Mouse (Mus musculus): ENCODE results near the gene Wfdc12. TPM values are rescaled to one million over a fixed set of nuclear protein-coding genes. Genes with fewer than 3 reads are reported as not detected.

Gene Wfdc12
- total RNA-seq, 2 experiments from 2014 or later: not detected

DNA sequence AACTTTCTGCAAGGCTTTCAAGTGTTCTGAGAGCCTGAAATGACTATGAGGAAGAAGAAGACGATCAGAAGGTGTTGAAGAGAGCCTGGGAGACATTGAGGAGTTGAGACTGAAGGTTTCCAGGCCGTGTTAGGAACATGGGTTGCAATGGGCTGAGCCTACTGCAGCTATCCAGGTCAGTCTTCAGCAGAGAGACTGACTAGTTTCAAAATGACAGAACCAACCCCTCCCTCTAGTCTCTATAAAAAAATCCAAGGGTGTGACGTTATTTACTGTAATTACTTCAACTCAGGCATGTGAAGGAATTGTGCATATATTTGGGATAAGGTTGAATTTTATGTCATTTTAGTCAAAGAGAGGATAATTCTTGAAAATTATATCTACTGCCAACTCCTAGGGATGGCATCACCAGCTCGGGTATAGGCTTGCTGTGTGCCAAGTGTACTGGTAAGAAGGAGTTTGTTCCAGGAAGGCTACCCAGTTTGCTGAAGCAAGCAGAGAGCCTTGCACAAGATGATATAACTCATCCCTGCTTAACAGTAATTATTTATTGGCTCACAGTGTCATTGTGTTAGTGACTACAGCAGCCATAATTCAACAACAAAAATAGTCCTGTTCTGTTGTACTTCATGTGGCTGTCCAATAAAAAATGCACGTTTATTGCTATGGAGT, 4.7 kb upstream of the Wfdc12 start:
- Histone ChIP-seq H3K27ac (no peak overlapping the region), H3K4me3 (no peak overlapping the region)
- DNase-seq: no peak
- intact Hi-C loops (cut with DNase I): no loop called here
- no peak for TF ChIP-seq CTCF (IDR thresholded peaks at IDR 0.05)

DNA sequence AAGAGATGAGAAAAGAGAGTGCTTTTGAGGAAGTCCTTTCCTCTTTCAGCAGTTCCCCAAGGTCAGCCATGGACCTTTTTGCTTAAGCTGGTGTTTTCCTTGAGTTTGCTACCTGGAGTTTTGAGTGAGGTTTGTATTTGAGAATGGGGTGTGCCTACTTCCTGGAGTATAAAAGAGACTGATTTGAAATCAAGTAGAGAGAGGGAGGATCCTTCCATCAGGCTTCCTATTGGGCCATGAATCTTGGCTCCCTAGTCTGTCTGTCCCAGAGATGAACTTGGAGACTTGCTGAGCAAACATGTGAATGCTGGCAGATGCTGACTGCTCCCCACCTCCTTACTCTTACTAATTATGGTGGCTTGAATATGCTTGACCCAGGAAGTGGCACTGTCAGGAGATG, 1.9 kb upstream of the Wfdc12 start:
- no peak for DNase-seq
- intact Hi-C loops (cut with DNase I): no loop called here

DNA sequence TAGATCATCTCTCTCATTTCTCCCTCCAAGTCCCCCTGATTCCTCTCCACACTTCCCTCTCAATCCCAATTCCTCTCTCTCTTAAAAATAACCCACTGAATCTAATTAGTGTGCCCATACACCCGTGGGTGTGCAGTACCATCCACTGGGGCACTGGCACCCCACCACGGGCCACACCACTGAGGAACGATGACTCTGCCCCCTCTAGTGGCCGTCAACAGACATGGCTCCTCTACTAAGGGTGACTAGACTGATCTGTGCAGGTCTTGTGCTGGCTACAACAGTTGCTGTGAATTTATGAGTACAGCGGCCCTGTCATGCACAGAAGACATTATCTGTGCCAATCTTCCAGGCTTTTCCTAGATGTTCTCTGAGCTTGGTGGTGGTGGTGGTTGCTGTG, 1.7 kb downstream of the Wfdc12 start:
- peak; percentile 64 for TF ChIP-seq CTCF (IDR thresholded peaks at IDR 0.05)
- DNase-seq: no peak
- no peak overlapping the region for H3K4me3 ChIP-seq
- H3K27ac ChIP-seq: no peak overlapping the region
- intact Hi-C loops (cut with DNase I): no loop called here

More for the DNA sequence above, 1.9 kb upstream of the Wfdc12 start:
- Histone ChIP-seq H3K4me3 (no peak overlapping the region), H3K27ac (no peak overlapping the region)
- no peak for TF ChIP-seq CTCF (IDR thresholded peaks at IDR 0.05)

DNA sequence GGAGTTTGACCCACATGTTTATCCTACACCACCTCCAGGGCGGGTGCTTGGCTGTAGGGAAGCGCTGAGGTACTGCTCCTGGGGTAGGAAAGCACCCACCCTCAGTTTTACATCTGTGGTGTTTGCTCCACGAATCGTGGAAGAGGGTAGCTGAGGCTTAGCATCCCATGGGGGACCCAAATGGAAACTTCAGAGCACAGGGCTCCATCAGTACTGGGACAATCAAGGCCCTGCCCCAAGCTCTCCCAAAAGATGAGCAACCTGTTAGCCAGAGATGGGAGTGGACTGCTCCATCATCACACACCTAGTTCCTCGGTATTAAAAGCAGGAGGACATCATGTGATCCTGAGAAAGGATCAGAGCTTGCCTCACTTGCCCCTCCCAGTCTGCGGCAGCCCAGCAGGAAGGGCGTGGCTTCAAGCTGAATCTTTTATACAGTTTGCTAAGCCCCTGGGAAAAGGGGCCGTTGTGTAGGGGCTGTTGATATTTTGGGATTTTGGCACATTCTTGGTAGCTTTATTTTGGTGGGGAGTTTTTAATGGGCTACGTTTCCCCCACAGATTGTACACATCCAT, 6.2 kb downstream of the Wfdc12 start:
- DNase-seq: no peak
- TF ChIP-seq CTCF (IDR thresholded peaks at IDR 0.05): no peak
- Histone ChIP-seq H3K27ac (no peak overlapping the region), H3K4me3 (no peak overlapping the region)
- intact Hi-C loops (cut with DNase I): no loop called here

DNA sequence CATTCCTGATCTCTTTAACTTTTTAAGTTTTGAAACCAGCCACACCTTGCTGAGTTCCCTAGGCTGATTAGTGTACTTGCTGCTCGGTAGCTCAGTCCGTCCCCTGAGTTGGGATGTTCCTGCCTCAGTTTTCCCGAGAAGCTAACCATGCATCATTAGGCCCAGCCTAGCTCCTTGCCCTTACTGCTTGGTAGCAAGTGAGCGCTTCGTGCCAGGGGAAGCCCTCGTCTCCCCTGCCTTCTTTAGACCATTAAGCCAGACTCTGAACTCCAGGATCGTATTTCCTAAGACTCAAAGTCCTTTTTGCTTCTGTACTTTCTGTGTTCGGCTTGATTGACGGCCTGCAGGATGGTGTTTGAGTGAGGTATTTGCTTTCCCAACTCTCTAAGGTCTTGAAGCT, 7.1 kb downstream of the Wfdc12 start:
- no peak for DNase-seq
- Histone ChIP-seq H3K4me3 (no peak overlapping the region), H3K27ac (no peak overlapping the region)
- no peak for TF ChIP-seq CTCF (IDR thresholded peaks at IDR 0.05)
- intact Hi-C loops (cut with DNase I): no loop called here

DNA sequence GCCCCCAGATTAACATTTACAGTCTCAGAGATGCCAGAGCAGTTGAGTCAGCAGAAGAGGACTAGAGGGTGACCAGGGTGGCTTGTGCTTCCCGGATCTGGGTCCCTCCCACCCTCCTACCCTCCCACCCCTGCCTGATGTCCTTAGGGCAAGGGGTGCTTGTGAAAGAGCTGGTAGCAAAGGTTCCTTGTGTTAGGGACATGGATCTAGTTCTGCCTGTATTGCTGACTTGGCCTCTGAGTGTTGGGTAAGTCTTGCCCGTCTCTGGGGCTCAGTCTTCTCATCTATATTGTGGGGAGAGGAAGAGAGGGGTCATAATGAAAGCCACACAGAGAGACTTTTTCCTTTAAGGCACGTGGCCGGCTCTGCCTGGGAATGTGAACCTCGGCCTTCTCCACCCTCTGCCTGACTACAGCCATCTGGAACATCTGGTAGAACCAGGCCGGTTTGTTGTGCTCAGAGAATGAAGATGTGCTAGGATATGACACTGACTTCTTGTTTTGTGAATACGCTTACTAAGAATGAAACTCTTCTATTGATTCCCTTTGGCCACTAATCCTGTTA, 7.6 kb downstream of the Wfdc12 start, which contains the start of gene Wfdc5:
Gene Wfdc5 (minus strand): TSS at position 51 of the 564 bp plus-strand sequence.
- Histone ChIP-seq H3K27ac (no peak within 1 kb of the TSS), H3K4me3 (no peak within 1 kb of the TSS)
- intact Hi-C loops (cut with DNase I): no loop called here
- DNase-seq: no peak
- no peak for TF ChIP-seq CTCF (IDR thresholded peaks at IDR 0.05)

DNA sequence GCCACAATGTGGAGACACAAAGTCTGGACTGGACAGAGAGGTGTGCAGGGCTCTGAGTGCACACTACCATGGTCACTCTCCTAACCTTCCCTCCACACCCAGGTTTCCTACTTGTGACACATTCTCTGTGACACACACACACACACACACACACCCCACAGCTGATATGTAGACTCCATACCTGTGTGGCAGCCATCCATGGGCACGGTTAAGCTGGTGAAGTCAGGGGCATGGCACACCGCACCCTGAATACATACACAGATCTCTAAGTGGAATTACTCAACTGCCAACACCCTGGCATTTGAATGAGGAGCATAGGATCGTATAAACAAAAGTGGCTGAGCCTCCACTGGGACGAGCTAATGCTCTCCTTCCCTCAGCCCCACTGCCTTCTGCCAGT, 9.6 kb downstream of the Wfdc12 start:
- no peak for DNase-seq
- H3K4me3 ChIP-seq: no peak overlapping the region
- intact Hi-C loops (cut with DNase I): loop anchor here (1.0 to 2.0 kb wide), 2 partner anchors 44 to 77 kb away; no protein-coding TSS in a partner anchor
- no peak overlapping the region for H3K27ac ChIP-seq
- TF ChIP-seq CTCF (IDR thresholded peaks at IDR 0.05): no peak

DNA sequence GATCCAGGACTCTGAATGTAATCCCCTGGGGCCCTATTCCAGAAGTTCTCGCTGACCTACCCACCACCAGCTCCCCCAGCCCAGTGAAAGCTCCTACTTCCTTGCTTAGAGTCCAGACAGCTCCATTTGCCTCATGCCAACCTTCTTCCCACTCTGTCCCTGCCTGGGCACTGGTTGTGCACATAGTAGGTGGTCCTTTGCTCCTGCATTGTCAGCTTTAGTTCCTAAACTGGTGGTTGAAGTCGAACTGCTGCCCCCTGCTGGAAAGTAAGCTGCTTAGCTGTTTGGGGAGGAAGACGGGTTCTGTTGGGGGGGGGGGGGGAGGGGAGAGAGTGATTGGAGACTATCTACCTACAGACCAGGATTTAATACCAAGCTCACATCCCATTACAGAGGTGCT, 10.3 kb downstream of the Wfdc12 start:
- Histone ChIP-seq H3K4me3 (no peak overlapping the region), H3K27ac (peak overlapping the region; percentile 53; the same call in 1 of the 2 replicates)
- TF ChIP-seq CTCF (IDR thresholded peaks at IDR 0.05): peak; percentile 57
- DNase-seq: peak; percentile 56
- intact Hi-C loops (cut with DNase I): loop anchor here (1.0 to 2.0 kb wide), 2 partner anchors 43 to 77 kb away; no protein-coding TSS in a partner anchor

DNA sequence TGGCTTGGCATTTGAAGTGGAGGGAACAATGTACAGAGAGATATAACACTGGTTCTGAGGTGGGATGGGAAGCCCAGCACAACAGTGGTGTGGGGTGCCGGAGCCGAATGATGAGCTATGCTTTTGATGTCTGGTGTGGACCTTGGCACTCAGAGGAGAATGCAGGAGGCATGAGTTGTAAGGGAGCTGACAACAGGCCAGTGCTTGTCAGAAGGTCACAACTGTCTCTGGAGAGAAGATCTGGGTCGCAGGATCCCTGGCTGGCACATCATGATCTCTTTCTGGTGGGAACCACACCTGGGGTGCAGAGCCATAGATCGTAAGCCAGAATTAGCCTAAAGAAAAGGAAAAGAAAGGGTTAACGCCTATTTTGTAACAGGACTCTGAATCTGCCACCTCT, 12.6 kb downstream of the Wfdc12 start:
- DNase-seq: no peak
- intact Hi-C loops (cut with DNase I): no loop called here
- Histone ChIP-seq H3K4me3 (no peak overlapping the region), H3K27ac (peak overlapping the region; percentile 76)
- no peak for TF ChIP-seq CTCF (IDR thresholded peaks at IDR 0.05)

DNA sequence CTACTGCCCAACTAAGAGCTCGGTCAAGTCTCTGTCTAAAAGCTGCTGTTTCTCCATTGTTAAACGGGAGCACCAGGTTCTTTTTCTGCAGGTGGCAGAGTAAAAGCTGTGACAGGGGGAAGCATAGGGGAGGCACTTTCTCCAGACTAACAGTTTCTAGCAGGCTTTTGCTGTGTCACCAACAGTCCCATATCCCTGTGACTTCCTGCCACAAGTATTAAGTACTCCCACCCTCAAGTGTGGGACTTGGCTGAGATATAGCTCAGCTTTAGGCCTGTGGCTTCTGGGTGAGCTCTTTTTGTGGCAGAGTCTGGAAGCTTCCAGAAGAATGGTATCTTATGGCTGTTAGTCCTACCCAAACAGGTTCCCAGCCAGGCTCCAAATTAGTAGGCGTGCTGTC, 14.6 kb downstream of the Wfdc12 start:
- TF ChIP-seq CTCF (IDR thresholded peaks at IDR 0.05): no peak
- intact Hi-C loops (cut with DNase I): no loop called here
- Histone ChIP-seq H3K27ac (no peak overlapping the region), H3K4me3 (no peak overlapping the region)
- no peak for DNase-seq

DNA sequence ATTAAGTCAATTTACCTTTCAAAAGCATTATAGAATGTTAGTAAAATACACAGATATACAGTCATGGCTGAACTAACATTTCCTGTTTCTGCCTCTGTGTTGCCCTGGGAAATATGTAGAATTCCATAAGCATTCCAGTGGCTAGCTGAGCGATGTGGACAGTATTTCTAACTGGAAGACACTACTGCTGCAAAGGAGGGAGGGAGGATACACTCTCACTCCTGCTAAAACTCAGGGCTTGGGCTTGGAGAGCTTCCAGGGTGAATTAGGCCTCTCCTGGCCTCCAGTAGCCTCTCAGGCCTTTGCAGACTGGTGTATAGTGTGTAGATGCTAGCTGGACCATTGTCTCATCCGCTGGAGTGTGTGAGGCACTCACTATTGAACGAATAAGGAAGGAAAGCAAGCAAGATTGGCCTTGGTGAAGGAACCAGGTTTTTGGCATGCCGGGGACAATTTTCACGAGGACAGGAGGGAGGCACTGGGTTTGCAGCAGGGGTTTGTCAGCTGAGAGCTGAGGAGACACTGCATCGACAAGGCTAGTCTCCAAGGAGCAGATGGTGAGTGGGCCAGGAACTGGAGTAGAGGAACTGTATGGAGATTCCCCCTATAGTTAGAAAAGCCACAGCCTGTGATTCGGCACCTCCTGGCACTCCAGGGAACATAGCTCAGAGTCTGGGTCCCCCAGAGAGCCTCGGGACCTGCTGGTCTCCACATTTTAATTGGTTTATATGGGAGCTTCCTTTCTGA, 15.6 kb downstream of the Wfdc12 start:
- intact Hi-C loops (cut with DNase I): no loop called here
- H3K27ac ChIP-seq: no peak overlapping the region
- DNase-seq: no peak
- H3K4me3 ChIP-seq: no peak overlapping the region
- no peak for TF ChIP-seq CTCF (IDR thresholded peaks at IDR 0.05)

DNA sequence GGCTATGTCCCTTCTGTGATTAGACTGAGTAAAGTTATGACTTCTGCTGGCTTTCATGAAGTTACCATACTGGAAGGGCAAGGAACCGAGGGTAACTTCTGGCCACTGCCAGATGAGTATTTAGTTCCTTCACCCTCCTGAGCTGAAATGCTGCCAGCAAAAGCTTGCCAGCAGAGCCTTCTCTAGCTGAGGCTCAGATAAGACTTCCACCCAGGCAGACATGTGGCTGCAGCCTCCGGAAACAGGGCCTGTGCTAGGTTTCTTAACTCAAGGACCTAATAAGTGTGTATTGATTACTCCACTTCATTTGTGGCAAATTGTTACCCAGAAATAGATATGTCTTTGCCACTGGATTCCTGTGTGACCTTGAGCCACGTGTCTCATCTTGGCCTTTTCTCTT, 17.0 kb downstream of the Wfdc12 start:
- TF ChIP-seq CTCF (IDR thresholded peaks at IDR 0.05): no peak
- intact Hi-C loops (cut with DNase I): no loop called here
- peak; percentile 84 for DNase-seq
- peak overlapping the region; percentile 10; the same call in 1 of the 2 replicates for H3K27ac ChIP-seq
- H3K4me3 ChIP-seq: no peak overlapping the region

DNA sequence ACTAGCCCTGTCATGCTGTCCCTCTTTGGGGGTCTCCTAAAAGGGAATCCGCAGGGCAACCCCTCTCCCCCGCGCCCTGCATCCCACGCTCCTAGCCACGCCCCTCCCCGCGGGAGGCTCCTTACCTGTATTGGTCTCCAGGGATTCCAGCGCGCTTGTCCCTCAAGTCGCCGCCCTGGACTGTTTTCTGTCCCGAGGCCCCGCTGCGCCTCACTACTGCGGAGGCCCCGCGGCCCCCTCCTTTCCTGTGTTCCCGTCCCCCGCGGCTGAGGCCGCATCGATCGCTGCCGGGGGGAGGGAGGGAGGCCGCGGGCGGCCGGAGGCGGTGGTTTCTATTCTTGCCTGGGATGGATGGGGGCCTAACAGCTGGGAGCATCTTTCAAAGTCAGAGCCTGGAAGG, 19.5 kb downstream of the Wfdc12 start, which contains the start of gene Kcns1:
Gene Kcns1 (minus strand): TSS at position 212 of the 400 bp plus-strand sequence.
- DNase-seq: no peak
- Histone ChIP-seq H3K4me3 (peak within 1 kb of the TSS; percentile 62), H3K27ac (no peak within 1 kb of the TSS)
- TF ChIP-seq CTCF (IDR thresholded peaks at IDR 0.05): no peak
- intact Hi-C loops (cut with DNase I): no loop called here

Data from gastrocnemius, adult 2 months (tissue).